ENCODE assay signal across 17 mouse cellular contexts in the genomic region with DNA sequence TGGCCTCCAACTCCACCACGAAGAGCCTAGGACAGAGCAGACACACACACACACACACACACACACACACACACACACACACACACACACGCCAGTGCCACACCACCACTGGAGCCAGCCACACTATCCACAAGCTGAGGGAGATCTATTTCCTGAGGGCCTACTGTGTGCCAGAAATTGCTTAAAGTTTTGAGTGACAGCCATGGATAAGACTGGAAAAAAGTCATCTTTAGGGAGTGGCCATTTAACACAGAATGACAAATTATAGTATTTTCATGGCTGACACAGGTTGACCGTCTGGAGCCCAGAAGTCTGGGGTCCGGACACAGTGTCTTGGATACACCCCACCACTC. TPM values are rescaled to one million over a fixed set of nuclear protein-coding genes. Genes with fewer than 3 reads are reported as not detected.
A peak's percentile ranks its signal among the peaks of the same experiment; 100 is the strongest.
DNase-seq lines count a peak whose midpoint lies in the region; ATAC-seq and TF ChIP-seq lines count a peak whose summit lies in the region.
"Had no signal": no experiment of that assay in that cellular context is flagged by ENCODE, and none has a peak within 500 bp of the region (broad histone marks: within the 10 kb centered on the region; RNA-seq: fewer than 3 reads in every experiment).

No protein-coding gene starts in this region.

- TF ChIP-seq EP300 in MEL (IDR thresholded peaks at IDR 0.05; ENCODE audit: low read depth in 1 of 2, low read length in 2 of 2) = no peak

- no peak overlapping the region for H3K4me2 ChIP-seq in intestine, embryonic 16.5 days (ENCODE audit: low read depth, low read length)
- no peak overlapping the region for H3K4me2 ChIP-seq in intestine, postnatal 0 days (replicated peaks; ENCODE audit: low read depth)
- peak overlapping the region; percentile 35; the same call in 1 of the 2 replicates for H3K4me2 ChIP-seq in embryonic facial prominence, embryonic 14.5 days (ENCODE audit: low read depth, low read length)
- no peak overlapping the region for H3K4me2 ChIP-seq in limb, embryonic 15.5 days
- H3K4me2 ChIP-seq: hindbrain, embryonic 15.5 days; liver, embryonic 12.5 days; midbrain, embryonic 12.5 days; neural tube, embryonic 13.5 days had no signal

- peaks cover 57% of the 10 kb centered on the region for H3K4me1 ChIP-seq in intestine, embryonic 16.5 days (ENCODE audit: control insufficient read depth, insufficient read depth, low read length)
- peaks cover 2% of the 10 kb centered on the region; the same call in 1 of the 2 replicates for H3K4me1 ChIP-seq in intestine, postnatal 0 days (replicated peaks; ENCODE audit: control insufficient read depth, insufficient read depth, low read length)
- H3K4me1 ChIP-seq in MEL (ENCODE audit: control insufficient read depth in 1 of 2, insufficient read depth in 2 of 2, low read length in 2 of 2) = peaks cover 14 to 40% of the 10 kb centered on the region in 2 experiments
- H3K4me1 ChIP-seq in embryonic facial prominence, embryonic 14.5 days (ENCODE audit: control insufficient read depth, insufficient read depth, low read length) = peaks cover 60% of the 10 kb centered on the region
- peaks cover 76% of the 10 kb centered on the region for H3K4me1 ChIP-seq in limb, embryonic 15.5 days

- H3K9ac ChIP-seq in intestine, embryonic 16.5 days (ENCODE audit: low read depth, low read length) = no peak overlapping the region
- no peak overlapping the region for H3K9ac ChIP-seq in intestine, postnatal 0 days (ENCODE audit: low read depth, low read length)
- H3K9ac ChIP-seq in MEL (ENCODE audit: control insufficient read depth, low read depth, low read length, poor library complexity, severe bottlenecking) = no peak overlapping the region
- H3K9ac ChIP-seq in embryonic facial prominence, embryonic 14.5 days (ENCODE audit: low read depth, low read length) = no peak overlapping the region
- H3K9ac ChIP-seq in limb, embryonic 15.5 days = no peak overlapping the region
- H3K9ac ChIP-seq: hindbrain, embryonic 15.5 days; intestine, embryonic 15.5 days; liver, embryonic 12.5 days; midbrain, embryonic 12.5 days; neural tube, embryonic 13.5 days had no signal

- TF ChIP-seq RAD21 in MEL (IDR thresholded peaks at IDR 0.05; ENCODE audit: low read depth, low read length) = no peak

- 71% methylated on average over 4 of the region's 4 CpGs for WGBS in intestine, embryonic 16.5 days
- 90% methylated on average over 4 of the region's 4 CpGs for WGBS in intestine, postnatal 0 days
- 61% methylated on average over 3 of the region's 4 CpGs for WGBS in embryonic facial prominence, embryonic 14.5 days
- WGBS in limb, embryonic 15.5 days = 71% methylated on average over 4 of the region's 4 CpGs

- 0 out of 2 replicates have a peak overlapping the region, but pooled peaks have one; percentile 37 for H3K27ac ChIP-seq in intestine, embryonic 16.5 days (ENCODE audit: low read length)
- no peak overlapping the region for H3K27ac ChIP-seq in intestine, postnatal 0 days (ENCODE audit: low read depth, low read length)
- no peak overlapping the region for H3K27ac ChIP-seq in MEL (ENCODE audit: control insufficient read depth, low read depth, low read length)
- H3K27ac ChIP-seq in embryonic facial prominence, embryonic 14.5 days (replicated peaks; ENCODE audit: low read depth, low read length) = peak overlapping the region; percentile 25; the same call in 1 of the 2 replicates
- peak overlapping the region; percentile 72; the same call in 1 of the 2 replicates for H3K27ac ChIP-seq in limb, embryonic 15.5 days
- H3K27ac ChIP-seq: hindbrain, embryonic 15.5 days; liver, embryonic 12.5 days; midbrain, embryonic 12.5 days had no signal

- TF ChIP-seq POLR2A in MEL (IDR thresholded peaks at IDR 0.05; ENCODE audit: control insufficient read depth in 1 of 2, insufficient read depth in 1 of 2, low read depth in 1 of 2, low read length in 2 of 2, poor library complexity in 1 of 2) = no peak

- H3K27me3 ChIP-seq in intestine, embryonic 16.5 days (replicated peaks; ENCODE audit: control insufficient read depth, insufficient read depth, low read length) = no peaks in the 10 kb centered on the region
- no peaks in the 10 kb centered on the region for H3K27me3 ChIP-seq in intestine, postnatal 0 days (replicated peaks; ENCODE audit: control insufficient read depth, insufficient read depth, low read length)
- no peaks in the 10 kb centered on the region for H3K27me3 ChIP-seq in MEL (ENCODE audit: control insufficient read depth in 1 of 2, insufficient read depth in 2 of 2, low read length in 2 of 2)
- no peaks in the 10 kb centered on the region for H3K27me3 ChIP-seq in embryonic facial prominence, embryonic 14.5 days (replicated peaks; ENCODE audit: control insufficient read depth, insufficient read depth, low read length)
- H3K27me3 ChIP-seq in limb, embryonic 15.5 days = no peaks in the 10 kb centered on the region
- H3K27me3 ChIP-seq: heart, embryonic 13.5 days; hindbrain, embryonic 15.5 days; intestine, embryonic 15.5 days; liver, embryonic 12.5 days; midbrain, embryonic 12.5 days; neural tube, embryonic 13.5 days had no signal

- TF ChIP-seq CTCF in intestine, postnatal 0 days (IDR thresholded peaks at IDR 0.05; ENCODE audit: low read depth) = no peak
- no peak for TF ChIP-seq CTCF in MEL (IDR thresholded peaks at IDR 0.05 in 2 of 3, conservative IDR thresholded peaks at IDR 0.05 in 1 of 3; ENCODE audit: control insufficient read depth in 1 of 3, insufficient read depth in 1 of 3, low read depth in 2 of 3, low read length in 3 of 3, poor library complexity in 1 of 3, severe bottlenecking in 1 of 3)

- ATAC-seq in intestine, embryonic 16.5 days = no peak
- ATAC-seq in intestine, postnatal 0 days = no peak
- no peak for ATAC-seq in embryonic facial prominence, embryonic 14.5 days (ENCODE audit: low read depth)
- ATAC-seq in limb, embryonic 15.5 days (ENCODE audit: insufficient number of reproducible peaks, low FRiP score, low TSS enrichment, low read depth) = no peak
- no peak for ATAC-seq in erythroid progenitor cell, adult 5-6 weeks (replicated peaks; ENCODE audit: low FRiP score, poor library complexity, severe bottlenecking)
- ATAC-seq: forebrain, embryonic 16.5 days; liver, embryonic 12.5 days had no signal

- no peaks in the 10 kb centered on the region for H3K79me2 ChIP-seq in MEL (ENCODE audit: control insufficient read depth, insufficient read depth, low read length, poor library complexity)

- H3K9me3 ChIP-seq in intestine, embryonic 16.5 days (ENCODE audit: control insufficient read depth, low read length) = no peaks in the 10 kb centered on the region
- H3K9me3 ChIP-seq in intestine, postnatal 0 days (ENCODE audit: control insufficient read depth) = no peaks in the 10 kb centered on the region
- no peaks in the 10 kb centered on the region for H3K9me3 ChIP-seq in MEL (replicated peaks; ENCODE audit: insufficient read depth, low read length)
- no peaks in the 10 kb centered on the region for H3K9me3 ChIP-seq in embryonic facial prominence, embryonic 14.5 days (ENCODE audit: control insufficient read depth, low read length)
- H3K9me3 ChIP-seq in limb, embryonic 15.5 days = no peaks in the 10 kb centered on the region
- H3K9me3 ChIP-seq: heart, embryonic 13.5 days; hindbrain, embryonic 15.5 days; intestine, embryonic 15.5 days; liver, embryonic 12.5 days; midbrain, embryonic 12.5 days; neural tube, embryonic 13.5 days had no signal

- DNase-seq in MEL (ENCODE audit: low read depth, low spot score) = no peak
- DNase-seq in embryonic facial prominence, embryonic 14.5 days (ENCODE audit: low spot score) = no peak
- DNase-seq in embryo, embryonic 10.5 days (ENCODE audit: low spot score) = no peak
- DNase-seq: B cell, adult 2 months; cerebellum, adult 9-10 months; lung, adult 2 months had no signal

- H3K4me3 ChIP-seq in intestine, embryonic 16.5 days (ENCODE audit: low read length) = no peak overlapping the region
- H3K4me3 ChIP-seq in intestine, postnatal 0 days (ENCODE audit: low read depth, low read length) = no peak overlapping the region
- H3K4me3 ChIP-seq in MEL (ENCODE audit: control insufficient read depth in 1 of 2, insufficient read depth in 1 of 2, low read depth in 2 of 2, low read length in 2 of 2) = no peak overlapping the region
- H3K4me3 ChIP-seq in embryonic facial prominence, embryonic 14.5 days (ENCODE audit: low read depth, low read length) = no peak overlapping the region
- H3K4me3 ChIP-seq in limb, embryonic 15.5 days = no peak overlapping the region
- H3K4me3 ChIP-seq: heart, embryonic 13.5 days; hindbrain, embryonic 15.5 days; intestine, embryonic 15.5 days; liver, embryonic 12.5 days; midbrain, embryonic 12.5 days; neural tube, embryonic 13.5 days had no signal

- H3K36me3 ChIP-seq in intestine, embryonic 16.5 days (ENCODE audit: control insufficient read depth, insufficient read depth, low read length) = no peaks in the 10 kb centered on the region
- H3K36me3 ChIP-seq in intestine, postnatal 0 days (ENCODE audit: control insufficient read depth, insufficient read depth) = 0 out of 2 replicates have a peak, but pooled peaks cover 3% of the 10 kb centered on the region
- peaks cover 0 to 23% of the 10 kb centered on the region in 2 experiments; a peak in 2 of 4 replicates for H3K36me3 ChIP-seq in MEL (ENCODE audit: control insufficient read depth in 1 of 2, insufficient read depth in 2 of 2, low read length in 2 of 2)
- H3K36me3 ChIP-seq in embryonic facial prominence, embryonic 14.5 days (ENCODE audit: control insufficient read depth, insufficient read depth, low read length) = no peaks in the 10 kb centered on the region
- H3K36me3 ChIP-seq in limb, embryonic 15.5 days = 0 out of 2 replicates have a peak, but pooled peaks cover 3% of the 10 kb centered on the region
- H3K36me3 ChIP-seq: heart, embryonic 13.5 days; hindbrain, embryonic 15.5 days; intestine, embryonic 15.5 days; liver, embryonic 12.5 days; midbrain, embryonic 12.5 days; neural tube, embryonic 13.5 days had no signal

TF ChIP-seq in MEL, 35 proteins besides CTCF, POLR2A, EP300 and RAD21:
- TF ChIP-seq ZNF384 (IDR thresholded peaks at IDR 0.05; ENCODE audit: low read depth, low read length) = no peak
- TF ChIP-seq ZKSCAN1 (IDR thresholded peaks at IDR 0.05; ENCODE audit: low read depth, low read length) = peak; percentile 72; the same call in 1 of the 2 replicates
TF ChIP-seq in MEL: peak in this region for 1.

RNA-seq across cellular contexts. Expression of a gene that starts 55.9 kb away (rescaled TPM):
- 10.9 and 11.8 TPM in 2 replicates for polyA plus RNA-seq in intestine, embryonic 16.5 days (2015; fragmentation: Nextera tagmentation; extraction: Ambion mirVana)
- 5.0 and 5.7 TPM in 2 replicates for polyA plus RNA-seq in intestine, postnatal 0 days (2015; fragmentation: Nextera tagmentation; extraction: Ambion mirVana)
- total RNA-seq in MEL (2012; rRNA removed) = 7.1 and 7.5 TPM in 2 replicates
- 10 to 100 TPM in 1 of 2 experiments, not detected in 1; 10.2 TPM for polyA plus RNA-seq in MEL (2012; ENCODE audit: insufficient read depth in 1 of 2, insufficient read length in 2 of 2, low read depth in 1 of 2, low replicate concordance in 2 of 2, missing spikeins in 1 of 2)
- 17.0 and 19.3 TPM in 2 replicates for polyA plus RNA-seq in embryonic facial prominence, embryonic 14.5 days (2014; fragmentation: Nextera tagmentation; extraction: Ambion mirVana)
- 22.9 and 28.9 TPM in 2 replicates for polyA plus RNA-seq in limb, embryonic 15.5 days (2015; fragmentation: Nextera tagmentation; extraction: Ambion mirVana)
- total RNA-seq in erythroid progenitor cell, adult 5-6 weeks (2015; ENCODE audit: low replicate concordance) = 4.7 and 5.0 TPM in 2 replicates
- 2.6 and 13.2 TPM in 2 replicates for total RNA-seq in erythroid progenitor cell, adult 5-6 weeks (2017; ENCODE audit: low replicate concordance)

Comparison
In these comparisons a context has a peak if more than half of its experiments do, and no peak if none do; other contexts are left out.
1. H3K27ac ChIP-seq: peak in intestine, embryonic 16.5 days (single experiment), embryonic facial prominence, embryonic 14.5 days (single experiment) and limb, embryonic 15.5 days (single experiment); none in intestine, postnatal 0 days (single experiment) and MEL (single experiment).